In genomic region chrX:99149047-99149446, GRCm38 (mm10) we compare ENCODE assay signal across 13 mouse cellular contexts. TPM values are rescaled to one million over a fixed set of nuclear protein-coding genes. Genes with fewer than 3 reads are reported as not detected.
DNase-seq lines count a peak whose midpoint lies in the region; ATAC-seq lines count a peak whose summit lies in the region.
"Had no signal": no experiment of that assay in that cellular context is flagged by ENCODE, and none has a peak within 500 bp of the region (broad histone marks: within the 10 kb centered on the region; RNA-seq: fewer than 3 reads in every experiment).

No protein-coding gene starts in this region.

- no peak overlapping the region for H3K4me3 ChIP-seq in kidney, embryonic 14.5 days (ENCODE audit: low read length)
- no peak overlapping the region for H3K4me3 ChIP-seq in brown adipose tissue, adult 24 weeks (ENCODE audit: insufficient read depth, low read depth, low read length)
- no peak overlapping the region for H3K4me3 ChIP-seq in forebrain, embryonic 14.5 days (ENCODE audit: low read depth, low read length)
- H3K4me3 ChIP-seq: hindbrain, embryonic 15.5 days; limb, embryonic 15.5 days; midbrain, embryonic 15.5 days had no signal

- 0 out of 2 replicates have a peak, but pooled peaks cover 2% of the 10 kb centered on the region for H3K4me1 ChIP-seq in kidney, embryonic 14.5 days (ENCODE audit: control insufficient read depth, insufficient read depth, low read length)
- peaks cover 38% of the 10 kb centered on the region for H3K4me1 ChIP-seq in brown adipose tissue, adult 24 weeks (ENCODE audit: control insufficient read depth, insufficient read depth, insufficient read length, low read length)
- peaks cover 14% of the 10 kb centered on the region for H3K4me1 ChIP-seq in forebrain, embryonic 14.5 days (ENCODE audit: control insufficient read depth, insufficient read depth, low read length)
- H3K4me1 ChIP-seq: hindbrain, embryonic 15.5 days had no signal

- no peak for DNase-seq in kidney, adult 11 months
- no peak for DNase-seq in forebrain, embryonic 14.5 days (ENCODE audit: low spot score)
- peak; percentile 19 for DNase-seq in lung, postnatal 14 days
- DNase-seq in urinary bladder, postnatal 36 days (ENCODE audit: low spot score in 2 of 2), result no peak
- DNase-seq in embryo, embryonic 10 days (ENCODE audit: low spot score), result no peak
- DNase-seq: cerebellum, adult 18-20 months; right cerebral cortex, postnatal 14 days had no signal

- no peak for ATAC-seq in kidney, embryonic 14.5 days (ENCODE audit: low FRiP score, low TSS enrichment)
- no peak for ATAC-seq in forebrain, embryonic 14.5 days
- ATAC-seq: midbrain, embryonic 15.5 days had no signal

- H3K36me3 ChIP-seq in kidney, embryonic 14.5 days (ENCODE audit: control insufficient read depth, insufficient read depth, low read length), result peaks cover 42% of the 10 kb centered on the region
- peaks cover 50% of the 10 kb centered on the region for H3K36me3 ChIP-seq in forebrain, embryonic 14.5 days (ENCODE audit: control insufficient read depth, insufficient read depth, low read length)
- H3K36me3 ChIP-seq: G1E; hindbrain, embryonic 15.5 days; midbrain, embryonic 15.5 days had no signal

- H3K4me2 ChIP-seq in kidney, embryonic 14.5 days (replicated peaks; ENCODE audit: low read depth, low read length), result no peak overlapping the region
- H3K4me2 ChIP-seq in forebrain, embryonic 14.5 days (ENCODE audit: low read length), result no peak overlapping the region
- H3K4me2 ChIP-seq: hindbrain, embryonic 15.5 days; limb, embryonic 15.5 days; midbrain, embryonic 15.5 days had no signal

- H3K27ac ChIP-seq in kidney, embryonic 14.5 days (ENCODE audit: low read depth, low read length), result peak overlapping the region; percentile 42; the same call in 1 of the 2 replicates
- H3K27ac ChIP-seq in brown adipose tissue, adult 24 weeks (replicated peaks; ENCODE audit: low read depth, low read length), result peak overlapping the region; percentile 74; the same call in 1 of the 2 replicates
- peak overlapping the region; percentile 36; the same call in 1 of the 2 replicates for H3K27ac ChIP-seq in forebrain, embryonic 14.5 days (ENCODE audit: low read depth, low read length)
- H3K27ac ChIP-seq: hindbrain, embryonic 15.5 days; limb, embryonic 15.5 days; midbrain, embryonic 15.5 days had no signal

- no peaks in the 10 kb centered on the region for H3K9me3 ChIP-seq in kidney, embryonic 14.5 days (ENCODE audit: control insufficient read depth, low read length)
- no peaks in the 10 kb centered on the region for H3K9me3 ChIP-seq in forebrain, embryonic 14.5 days (replicated peaks; ENCODE audit: control insufficient read depth, low read length)
- H3K9me3 ChIP-seq: G1E; hindbrain, embryonic 15.5 days; limb, embryonic 15.5 days; midbrain, embryonic 15.5 days had no signal

- H3K9ac ChIP-seq in kidney, embryonic 14.5 days (ENCODE audit: low read depth, low read length), result no peak overlapping the region
- H3K9ac ChIP-seq in forebrain, embryonic 14.5 days (ENCODE audit: low read length), result peak overlapping the region; percentile 17; the same call in 1 of the 2 replicates
- H3K9ac ChIP-seq: hindbrain, embryonic 15.5 days; limb, embryonic 15.5 days; midbrain, embryonic 15.5 days had no signal

- H3K27me3 ChIP-seq in kidney, embryonic 14.5 days (ENCODE audit: control insufficient read depth, insufficient read depth, low read length), result no peaks in the 10 kb centered on the region; the same call in 1 of the 2 replicates
- H3K27me3 ChIP-seq in forebrain, embryonic 14.5 days (replicated peaks; ENCODE audit: control insufficient read depth, insufficient read depth, low read length), result no peaks in the 10 kb centered on the region

- WGBS in kidney, embryonic 14.5 days, result 73% methylated on average over 7 of the region's 7 CpGs
- WGBS in forebrain, embryonic 14.5 days, result 64% methylated on average over 7 of the region's 7 CpGs

RNA-seq across cellular contexts. Expression of gene Efnb1, which starts 13.1 kb away (rescaled TPM):
- polyA plus RNA-seq in kidney, embryonic 14.5 days (2014; fragmentation: Nextera tagmentation; extraction: Ambion mirVana), result 45.0 and 59.4 TPM in 2 replicates
- polyA plus RNA-seq in brown adipose tissue, adult 24 weeks (2012; ENCODE audit: insufficient read depth, insufficient read length, missing spikeins), result 10.3 and 17.4 TPM in 2 replicates
- 44.4 and 46.5 TPM in 2 replicates for polyA plus RNA-seq in forebrain, embryonic 14.5 days (2014; fragmentation: Nextera tagmentation; extraction: Ambion mirVana)
- polyA plus RNA-seq: G1E had no signal
